Mouse (Mus musculus): ENCODE results near the gene Abca13.
"Not testable (repeated sequence)": the region's sequence is repeated elsewhere in the genome, so short reads cannot be mapped to it uniquely, and the experiment has no call there.

The Abca13 gene

DNA sequence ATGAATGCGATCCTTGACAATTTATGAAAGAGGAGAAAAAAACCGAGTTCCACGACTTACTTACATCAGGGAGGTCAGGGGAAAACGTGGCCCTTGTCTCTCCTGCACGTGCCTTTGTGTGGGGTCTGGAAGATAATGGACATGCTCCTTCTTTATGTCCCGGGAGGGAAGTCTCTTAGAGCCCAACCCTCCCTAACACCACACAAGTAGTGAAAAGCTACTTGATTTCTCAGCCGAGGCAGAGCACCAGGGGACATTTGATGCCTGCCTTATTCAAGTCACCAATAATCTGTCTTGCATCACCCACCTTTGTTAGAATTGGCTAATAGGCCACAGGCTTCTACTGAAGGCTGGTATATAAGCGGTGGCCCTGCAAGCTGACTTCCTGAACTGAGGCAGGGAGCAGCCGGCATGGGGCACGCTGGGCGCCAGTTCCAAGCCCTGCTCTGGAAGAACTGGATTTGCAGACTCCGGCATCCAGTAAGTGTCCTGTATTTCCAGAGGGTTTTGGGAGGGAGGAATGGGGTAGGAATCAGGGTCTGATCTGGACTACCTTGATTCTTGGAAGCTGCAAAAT is at the start of gene Abca13:
Gene Abca13 (plus strand): TSS at position 388 of the 577 bp plus-strand sequence.
- DNase-seq (ENCODE audit: low spot score in 2 of 2), result no peak

- DNase-seq (ENCODE audit: low spot score in 2 of 2), result no peak
These were observed 46.6 kb upstream of the Abca13 start for GRCm38 (mm10) chr11:9145113-9145512.

- no peak for DNase-seq (ENCODE audit: low spot score in 2 of 2)
These were observed 45.6 kb upstream of the Abca13 start for GRCm38 (mm10) chr11:9146115-9146514.

DNA sequence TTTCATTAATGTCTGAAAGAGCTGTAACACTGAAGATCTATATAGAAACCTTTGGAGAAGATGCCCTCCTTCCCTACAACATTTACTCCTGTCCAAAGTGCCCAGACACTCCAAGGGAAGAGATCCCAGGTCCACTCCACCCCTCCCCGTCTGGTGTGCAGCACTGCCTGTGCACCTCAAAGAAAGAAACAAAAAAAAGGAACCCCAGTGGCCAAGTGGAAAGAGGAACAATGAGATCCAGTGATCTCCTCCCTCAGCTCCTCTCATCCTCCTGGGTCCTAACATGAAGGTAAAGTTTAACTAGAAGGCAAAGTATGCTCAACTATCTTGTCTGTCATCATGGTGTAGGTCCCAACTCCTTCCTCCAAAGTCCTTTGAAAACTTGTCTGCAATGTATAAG is 45.1 kb upstream of the Abca13 start:
- no peak for DNase-seq (ENCODE audit: low spot score in 2 of 2)

DNA sequence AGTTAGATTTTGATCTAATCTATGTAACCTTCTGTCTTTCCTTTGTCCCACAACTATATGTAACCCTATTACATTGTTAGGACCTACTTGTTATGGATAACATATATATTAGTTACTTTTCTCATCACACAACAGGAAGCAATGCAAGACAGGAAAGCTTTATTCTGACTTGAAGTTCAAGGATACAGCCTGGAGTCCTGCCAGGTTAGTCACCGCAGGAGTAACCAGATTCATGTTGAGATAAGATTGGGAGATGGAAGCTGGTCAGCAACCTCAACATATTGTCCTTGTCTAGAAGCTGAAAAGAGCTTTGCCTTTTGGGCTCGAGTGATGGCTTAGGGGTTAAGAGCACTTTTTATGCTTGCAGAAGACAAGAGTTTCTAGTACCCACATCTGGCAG is 43.5 kb upstream of the Abca13 start:
- no peak for DNase-seq (ENCODE audit: low spot score in 2 of 2)

DNA sequence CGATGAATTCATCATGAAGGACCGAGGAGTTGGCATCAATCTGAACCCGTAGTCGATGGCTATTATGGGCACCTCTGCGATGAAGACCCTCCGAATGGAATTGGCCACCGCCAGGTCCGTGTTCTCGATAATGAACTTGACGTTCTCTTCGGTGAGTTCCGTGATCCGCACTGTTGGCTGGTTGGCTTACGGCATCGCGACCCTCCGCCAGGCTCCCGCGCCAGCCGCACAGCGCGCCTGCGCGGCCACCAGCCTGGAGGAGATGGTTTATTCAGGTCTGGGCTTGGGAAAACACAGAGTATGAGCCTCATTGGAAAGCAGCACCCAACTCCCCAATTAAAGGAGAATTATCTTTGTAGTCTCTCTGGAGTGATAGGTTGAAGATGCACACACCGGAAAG is 41.3 kb upstream of the Abca13 start:
- not testable (repeated sequence) for DNase-seq (ENCODE audit: low spot score in 2 of 2)

- no peak for DNase-seq (ENCODE audit: low spot score in 2 of 2)
These were observed 31.8 kb upstream of the Abca13 start for GRCm38 (mm10) chr11:9159953-9160352.

DNA sequence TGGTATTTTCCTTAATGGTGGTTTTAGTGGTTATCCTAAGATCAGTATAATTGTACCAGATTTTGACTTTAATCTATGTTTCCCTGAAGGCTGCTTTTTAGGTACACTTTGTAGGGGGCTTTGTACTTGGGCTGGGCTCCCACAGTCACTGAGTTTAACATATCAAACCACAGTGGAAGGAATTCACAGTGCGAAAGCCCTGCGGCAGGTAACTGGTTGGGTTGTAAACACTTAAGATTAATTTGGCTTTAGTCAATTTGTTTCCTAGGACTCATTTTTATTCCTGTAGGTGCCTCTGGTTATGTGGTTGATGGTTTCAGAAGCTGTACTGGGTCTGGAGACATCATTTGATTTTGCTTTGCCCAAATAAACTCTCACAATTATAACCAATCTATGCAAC is 24.4 kb upstream of the Abca13 start:
- no peak for DNase-seq (ENCODE audit: low spot score in 2 of 2)

DNA sequence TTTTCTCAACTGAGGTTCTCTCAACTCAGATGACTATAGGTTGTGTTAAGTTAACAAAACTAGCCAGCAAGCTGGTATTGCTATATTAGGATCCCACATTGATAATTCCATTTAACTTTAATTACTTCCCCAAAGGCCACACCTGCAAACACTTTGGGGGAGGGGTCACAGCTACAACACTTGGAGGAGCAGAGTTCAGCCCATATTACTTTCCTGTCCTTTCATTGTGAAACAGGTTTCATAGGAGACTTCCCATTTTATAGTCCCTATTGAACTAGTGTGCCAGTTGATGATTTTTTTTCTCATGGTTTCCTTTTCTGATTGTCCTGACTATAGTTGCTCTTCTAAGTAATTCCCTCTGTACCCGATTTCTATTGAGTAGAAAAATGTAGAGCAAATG is 10.3 kb upstream of the Abca13 start:
- no peak for DNase-seq (ENCODE audit: low spot score in 2 of 2)

GRCm38 (mm10) chr11:9189471-9189870 is 2.3 kb upstream of the Abca13 start:
- DNase-seq (ENCODE audit: low spot score in 2 of 2), result not testable (repeated sequence)

DNA sequence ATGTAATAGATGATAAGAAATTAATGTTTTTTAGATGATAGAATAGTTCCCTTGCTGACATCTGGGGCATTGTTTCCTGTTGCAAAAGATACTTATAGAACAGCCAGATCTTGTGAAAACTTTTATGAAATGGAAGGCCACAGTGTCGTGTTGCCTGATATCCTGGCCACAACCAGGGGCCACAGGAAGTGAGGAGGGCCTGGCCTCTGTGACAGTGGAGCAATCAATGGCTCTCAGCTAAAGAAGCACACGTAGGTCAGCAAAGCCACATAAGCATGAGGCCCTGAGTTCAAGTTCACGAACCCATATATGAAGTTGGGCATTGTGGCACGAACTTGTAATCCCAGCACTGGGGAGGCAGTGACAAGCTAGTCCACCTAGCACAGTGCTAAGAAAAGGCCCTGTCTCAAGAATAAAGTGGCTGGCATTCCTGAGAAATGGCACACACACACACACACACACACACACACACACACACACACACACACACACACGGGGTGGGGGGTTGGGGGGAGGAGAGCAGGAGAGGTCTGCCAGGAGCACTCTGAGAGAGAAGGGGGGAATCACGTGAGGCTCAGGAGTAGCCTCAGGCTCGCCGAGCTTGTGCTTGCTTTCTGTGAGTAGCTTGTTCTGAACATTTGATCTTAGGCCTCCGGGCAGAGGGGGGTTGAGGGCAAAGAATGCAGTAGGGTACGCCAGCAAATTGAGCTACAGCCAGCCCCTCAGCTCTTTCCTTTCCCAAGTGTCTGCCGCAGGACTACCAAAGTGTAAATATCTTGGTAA is 779 bp upstream of the Abca13 start:
- no peak for DNase-seq (ENCODE audit: low spot score in 2 of 2)

- no peak for DNase-seq (ENCODE audit: low spot score in 2 of 2)
These were observed 3.1 kb downstream of the Abca13 start for GRCm38 (mm10) chr11:9194861-9195260.

- DNase-seq (ENCODE audit: low spot score in 2 of 2), result no peak
These were observed 8.1 kb downstream of the Abca13 start for GRCm38 (mm10) chr11:9199868-9200267.

DNA sequence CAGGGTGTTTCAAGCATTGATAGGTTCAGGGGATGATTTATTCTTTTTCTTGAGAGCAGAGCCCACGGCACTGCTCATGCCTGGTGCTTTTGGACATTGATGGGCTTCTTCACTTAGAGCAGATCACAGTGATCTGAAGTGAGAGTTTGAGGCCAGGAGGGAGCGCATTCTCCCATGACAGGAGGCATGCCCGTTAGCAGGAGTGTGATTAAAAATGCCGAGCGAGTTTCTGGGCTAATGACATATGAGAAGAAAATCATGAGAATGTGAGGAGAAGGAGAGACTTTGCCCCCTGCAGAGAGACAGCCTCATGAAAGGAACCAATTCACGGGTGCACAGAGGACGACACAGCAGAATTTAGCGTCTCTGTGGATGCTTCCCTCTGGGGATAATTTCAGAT is 19.0 kb downstream of the Abca13 start:
- no peak for DNase-seq (ENCODE audit: low spot score in 2 of 2)

GRCm38 (mm10) chr11:9213580-9213979 is 21.8 kb downstream of the Abca13 start:
- DNase-seq (ENCODE audit: low spot score in 2 of 2), result no peak

GRCm38 (mm10) chr11:9216252-9216651 is 24.5 kb downstream of the Abca13 start:
- DNase-seq (ENCODE audit: low spot score in 2 of 2), result no peak

DNA sequence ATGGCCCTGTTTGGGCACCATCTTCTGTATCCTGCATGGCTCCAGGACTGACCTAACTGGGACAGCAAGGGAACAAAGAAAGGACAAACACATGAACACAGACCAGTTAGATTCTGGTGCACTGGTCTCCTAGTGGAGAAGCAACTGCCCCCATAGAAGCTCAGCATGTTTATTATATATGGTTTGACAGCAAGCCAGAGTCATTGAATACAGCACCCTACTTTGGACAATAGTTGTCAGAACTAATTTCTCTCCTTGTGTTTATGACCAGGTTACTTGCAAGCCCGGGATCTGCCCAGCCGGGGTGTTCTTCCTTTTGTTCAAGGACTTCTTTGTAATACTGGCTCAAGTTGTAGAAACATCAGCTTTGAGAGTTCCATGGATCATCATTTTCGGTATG is 28.8 kb downstream of the Abca13 start:
- no peak for DNase-seq (ENCODE audit: low spot score in 2 of 2)

DNA sequence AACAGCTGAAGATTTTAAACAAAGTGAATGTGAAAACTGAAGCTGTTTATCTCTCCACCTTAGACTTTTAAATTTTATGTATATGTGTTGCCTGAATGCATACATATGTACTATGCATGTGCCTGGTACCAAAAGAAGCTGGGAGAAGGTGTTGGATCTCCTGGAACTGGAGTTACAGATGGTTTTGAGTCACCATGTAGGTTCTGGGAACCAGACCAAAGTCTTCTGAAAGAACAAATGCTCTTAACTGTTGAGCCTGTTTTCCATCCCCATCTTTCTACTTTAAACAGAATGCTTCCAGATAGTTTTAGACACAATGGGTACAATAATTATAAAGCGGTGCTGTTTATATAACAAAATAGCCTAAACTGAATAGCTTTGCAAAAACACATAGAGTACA is 29.9 kb downstream of the Abca13 start:
- no peak for DNase-seq (ENCODE audit: low spot score in 2 of 2)

GRCm38 (mm10) chr11:9226399-9226798 is 34.7 kb downstream of the Abca13 start:
- no peak for DNase-seq (ENCODE audit: low spot score in 2 of 2)

DNA sequence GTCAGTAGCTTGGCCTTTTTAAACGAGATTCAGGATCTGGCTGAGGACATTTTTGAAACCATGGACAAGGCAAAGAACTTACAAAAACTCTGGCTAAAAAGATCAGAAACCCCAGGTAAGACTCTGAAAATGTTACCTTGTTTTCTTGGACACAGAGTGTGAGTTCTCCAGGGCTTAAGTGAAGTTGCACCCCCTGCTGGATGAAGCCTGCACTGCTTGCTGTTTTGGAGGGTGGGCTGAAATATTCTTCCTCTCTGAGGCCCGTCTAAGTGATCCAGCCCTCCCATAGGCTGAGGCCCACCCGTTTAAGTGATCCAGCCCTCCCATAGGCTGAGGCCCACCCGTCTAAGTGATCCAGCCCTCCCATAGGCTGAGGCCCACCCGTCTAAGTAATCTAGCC is 57.9 kb downstream of the Abca13 start:
- not testable (repeated sequence) for DNase-seq (ENCODE audit: low spot score in 2 of 2)

DNA sequence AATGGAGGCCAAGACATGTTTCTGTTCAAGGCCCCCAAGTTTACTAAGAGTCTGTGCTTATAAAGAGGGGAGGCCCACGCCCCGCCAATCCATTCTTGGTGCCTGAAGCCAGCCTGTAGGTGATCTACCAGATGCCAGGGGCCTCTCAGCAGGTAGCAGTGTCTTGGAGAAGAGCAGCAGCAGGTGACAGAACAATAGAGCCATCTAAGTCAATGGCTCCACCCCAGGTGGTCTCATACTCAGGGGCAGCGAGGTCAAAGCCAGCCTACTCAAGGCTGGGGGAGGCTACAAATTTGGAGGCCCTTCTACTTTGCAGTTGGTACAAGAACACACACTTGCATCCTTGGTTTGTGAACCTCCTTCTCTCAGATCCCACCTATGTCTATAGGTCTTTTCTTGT is 71.3 kb downstream of the Abca13 start:
- not testable (repeated sequence) for DNase-seq (ENCODE audit: low spot score in 2 of 2)

- DNase-seq (ENCODE audit: low spot score in 2 of 2), result no peak
These were observed 77.3 kb downstream of the Abca13 start for GRCm38 (mm10) chr11:9269090-9269489.

DNA sequence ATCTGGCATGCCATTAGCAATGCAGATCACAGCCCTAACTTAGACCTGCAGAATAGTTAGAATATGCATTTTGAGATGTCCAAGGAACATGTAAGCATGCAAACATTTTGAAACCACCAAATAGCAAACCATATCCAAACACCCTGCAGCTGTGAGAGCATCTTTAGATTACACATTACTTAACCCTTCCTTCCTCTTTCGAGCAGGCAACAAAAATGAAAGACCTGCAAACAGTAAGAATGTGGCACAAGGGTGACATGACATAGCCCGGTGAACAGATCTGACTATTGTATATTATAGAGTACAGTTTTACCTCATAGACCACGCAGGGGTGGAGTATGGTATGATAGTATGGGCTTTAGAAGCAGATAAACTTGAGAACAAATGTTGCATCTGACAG is 93.5 kb downstream of the Abca13 start:
- no peak for DNase-seq (ENCODE audit: low spot score in 2 of 2)

GRCm38 (mm10) chr11:9285759-9286158 is 94.0 kb downstream of the Abca13 start:
- no peak for DNase-seq (ENCODE audit: low spot score in 2 of 2)

Data from frontal cortex, postnatal 10 days (tissue).